Mouse (Mus musculus) layer of hippocampus, postnatal 36 days (tissue): Measurements from ENCODE around the gene Fry. TPM values are rescaled to one million over a fixed set of nuclear protein-coding genes. Genes with fewer than 3 reads are reported as not detected.
"Not testable (repeated sequence)": the region's sequence is repeated elsewhere in the genome, so short reads cannot be mapped to it uniquely, and the experiment has no call there.

Experiments
- DNase-seq, 2 experiments: peaks; one replicate each; pipeline ENCODE4 v3.0.0; 2022
- total RNA-seq, 2 experiments: library from RNA; stranded (reverse); gene quantifications; 2 replicates each; pipeline ENCODE4 v1.2.3; 2021

The Fry gene
- total RNA-seq, 2 experiments from 2014 or later, result 197 to 227 TPM

DNA sequence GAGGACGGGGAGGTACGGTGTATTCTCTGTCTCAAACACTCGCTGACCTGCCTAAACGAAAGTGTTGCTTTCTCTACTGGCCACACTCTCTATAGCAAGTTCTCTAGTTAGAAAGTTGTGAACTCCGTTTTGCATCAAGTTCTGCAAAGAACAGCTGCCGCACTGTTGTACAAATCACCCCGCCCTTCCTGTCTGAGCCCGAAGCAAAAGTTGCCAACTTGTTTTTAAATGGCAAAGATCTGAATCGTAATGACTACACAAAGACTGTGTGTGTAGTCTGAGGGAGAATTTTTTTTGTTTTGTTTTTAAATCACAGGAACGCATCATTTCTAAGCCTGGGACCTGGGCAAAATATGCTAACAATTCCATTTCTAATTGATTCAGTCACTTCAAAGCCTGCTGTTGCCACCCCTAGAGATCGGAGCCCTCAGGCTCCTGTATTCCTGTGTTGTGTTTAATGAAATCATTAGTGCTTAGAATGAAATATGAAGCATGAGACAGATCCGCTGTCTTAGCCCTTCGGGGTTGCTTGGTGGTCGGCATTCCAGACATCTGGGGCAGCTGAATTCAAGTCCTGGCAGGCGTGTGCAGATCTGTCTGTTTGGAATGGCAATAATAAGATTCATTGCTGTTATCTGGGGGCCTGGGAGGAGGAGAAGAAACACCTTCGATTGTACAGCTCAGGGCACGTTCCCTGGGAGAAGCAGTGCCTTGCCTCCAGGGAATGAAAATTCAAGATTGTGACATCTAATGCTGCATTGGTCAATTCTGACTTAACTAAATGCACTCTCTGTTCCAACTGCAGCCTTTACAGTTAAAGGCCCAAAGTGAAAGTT lies 339.7 kb downstream of the Fry start:
- no peak for DNase-seq

GRCm38 (mm10) chr5:150459801-150460200 lies 341.4 kb downstream of the Fry start:
- no peak for DNase-seq

GRCm38 (mm10) chr5:150464721-150465120 lies 346.3 kb downstream of the Fry start:
- DNase-seq, result no peak

GRCm38 (mm10) chr5:150465218-150465617 lies 346.8 kb downstream of the Fry start:
- DNase-seq, result no peak

GRCm38 (mm10) chr5:150466132-150466531 lies 347.7 kb downstream of the Fry start:
- peak; percentile 17 to 30 for DNase-seq

DNA sequence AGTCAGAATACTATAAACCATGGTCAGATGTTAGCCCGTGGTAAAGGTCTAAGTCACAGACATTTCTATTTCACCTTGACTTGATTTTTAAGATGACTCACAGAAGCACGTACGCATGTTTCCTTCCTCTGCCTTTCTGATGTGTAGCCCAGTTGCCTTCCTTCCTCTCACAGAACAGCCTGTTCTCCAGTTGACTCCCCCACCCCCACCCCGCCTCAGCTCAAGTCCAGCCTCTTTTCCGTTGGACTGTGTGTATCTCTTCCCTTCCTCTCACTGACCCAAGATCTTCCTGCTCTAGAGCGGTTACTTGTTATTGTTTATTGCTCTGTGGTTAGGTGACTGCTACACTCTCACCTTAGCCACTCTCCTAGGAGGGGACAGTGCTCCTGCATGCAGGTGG lies 350.0 kb downstream of the Fry start:
- no peak for DNase-seq

GRCm38 (mm10) chr5:150477364-150477763 lies 358.9 kb downstream of the Fry start:
- DNase-seq, result no peak

GRCm38 (mm10) chr5:150478612-150479011 lies 360.2 kb downstream of the Fry start:
- DNase-seq, result no peak

DNA sequence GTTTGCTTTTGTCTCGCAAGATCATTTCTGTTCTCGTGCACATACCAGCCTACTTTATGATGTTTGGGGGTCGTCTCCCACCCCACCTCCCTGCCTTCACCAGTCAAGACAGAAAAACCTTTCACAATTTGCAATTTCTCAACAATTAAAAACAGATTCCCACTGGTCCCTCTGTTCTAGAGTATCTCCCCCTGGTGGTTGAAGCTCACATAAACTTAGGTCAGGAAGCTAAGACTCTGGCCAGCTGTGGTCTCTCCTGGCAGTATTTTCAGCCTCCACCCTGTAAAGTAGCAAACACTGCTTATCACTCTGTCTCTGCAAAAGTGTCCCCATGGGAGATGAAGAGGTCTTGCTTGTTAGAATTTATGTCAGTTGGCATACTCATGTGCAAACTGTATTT lies 366.8 kb downstream of the Fry start:
- no peak for DNase-seq

- DNase-seq, result no peak
Measured at GRCm38 (mm10) chr5:150490285-150490684, 371.8 kb downstream of the Fry start.

DNA sequence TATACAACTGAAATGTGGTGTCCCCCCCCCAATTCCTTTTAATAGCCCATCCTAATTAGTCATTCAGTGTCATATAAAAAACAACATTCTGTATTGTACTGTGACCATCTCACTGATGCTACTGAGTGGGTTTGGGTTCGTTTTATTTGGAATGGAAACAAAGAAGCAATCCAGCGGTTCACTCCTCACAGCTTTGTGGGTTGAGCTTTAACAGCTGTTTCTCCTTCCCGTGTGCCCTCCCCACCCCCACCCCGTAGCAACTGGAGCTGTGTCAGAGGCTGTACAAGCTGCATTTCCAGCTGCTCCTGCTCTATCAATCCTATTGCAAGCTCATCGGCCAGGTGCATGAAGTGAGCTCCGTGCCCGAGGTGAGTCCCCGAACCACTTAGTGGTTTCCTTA lies 372.4 kb downstream of the Fry start:
- no peak for DNase-seq

- not testable (repeated sequence) for DNase-seq
Measured at GRCm38 (mm10) chr5:150491573-150492173, 373.2 kb downstream of the Fry start.

DNA sequence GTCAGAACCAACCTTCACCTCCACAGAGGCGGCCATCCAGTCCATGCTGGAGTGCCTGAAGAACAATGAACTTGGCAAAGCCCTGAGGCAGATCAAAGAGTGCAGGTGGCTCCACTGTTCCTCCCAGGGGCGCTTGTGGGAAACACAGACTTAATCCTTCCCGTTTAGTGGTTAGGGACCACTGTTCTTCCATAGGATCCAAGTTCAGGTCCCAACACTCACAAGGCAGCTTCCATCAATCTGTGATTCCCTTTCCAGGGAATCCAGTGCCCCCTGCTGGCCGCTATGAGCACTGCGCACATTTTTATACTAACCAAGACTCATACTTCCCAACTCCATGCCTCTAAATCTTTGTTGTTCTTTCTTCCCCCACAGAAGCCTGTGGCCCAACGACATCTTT lies 377.3 kb downstream of the Fry start:
- DNase-seq, result no peak

DNA sequence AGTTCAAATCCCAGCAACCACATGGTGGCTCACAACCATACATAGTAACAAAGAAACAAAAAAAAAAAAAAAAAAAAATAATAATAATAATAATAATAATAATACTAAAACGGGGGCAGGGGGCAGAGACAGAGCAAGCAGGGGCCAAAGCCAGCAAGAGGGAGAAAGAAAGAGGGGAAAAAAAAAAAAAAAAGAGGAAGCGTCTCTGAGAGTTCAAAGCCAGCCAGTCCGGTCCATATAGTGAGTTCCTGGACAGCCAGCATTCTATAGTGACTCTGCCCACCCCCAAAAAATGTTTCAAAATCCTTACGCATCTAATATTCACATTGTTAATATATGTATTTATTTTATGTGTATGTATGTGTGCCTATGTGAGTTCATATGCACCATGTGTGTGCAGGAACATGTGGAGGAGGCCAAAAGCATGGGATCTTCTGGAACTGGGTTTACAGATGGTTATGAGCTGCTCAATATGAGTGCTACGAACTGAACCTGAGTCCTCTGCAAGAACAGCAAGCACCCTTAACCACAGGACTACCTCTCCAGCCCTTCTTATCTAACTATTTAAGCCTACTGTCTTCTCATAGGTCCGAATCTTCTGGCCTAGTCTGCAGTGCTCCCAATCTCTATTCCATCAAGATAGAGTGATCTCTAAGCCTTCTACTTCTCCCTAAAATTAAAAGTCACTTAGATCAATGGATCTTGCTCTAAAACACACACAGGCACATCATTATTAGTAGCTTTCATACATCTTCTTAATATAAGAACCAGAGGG lies 392.2 kb downstream of the Fry start:
- no peak for DNase-seq

- DNase-seq, result no peak
Measured at GRCm38 (mm10) chr5:150513264-150513663, 394.8 kb downstream of the Fry start.

DNA sequence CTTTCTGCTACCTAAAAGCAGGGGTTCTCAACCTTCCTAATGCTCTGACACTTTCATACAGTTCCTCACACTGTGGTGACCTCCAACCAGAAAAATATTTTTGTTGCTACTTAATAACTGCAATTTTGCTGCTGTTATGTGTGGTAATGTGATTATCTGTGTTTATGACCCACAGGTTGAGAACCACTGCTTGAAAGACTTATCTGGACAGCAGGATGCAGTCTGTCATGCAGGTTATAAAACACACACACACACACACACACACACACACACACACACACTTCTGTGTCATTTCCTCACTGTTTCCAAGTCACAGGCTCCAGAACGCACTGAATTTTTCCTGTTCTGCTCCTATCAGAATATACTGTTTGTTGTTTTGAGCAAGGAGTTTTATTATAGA lies 395.6 kb downstream of the Fry start:
- DNase-seq, result no peak

- no peak for DNase-seq
Measured at GRCm38 (mm10) chr5:150518064-150518463, 399.6 kb downstream of the Fry start, which contains the start of gene Zar1l. Zar1l (minus strand) TSS chr5:150518164.

DNA sequence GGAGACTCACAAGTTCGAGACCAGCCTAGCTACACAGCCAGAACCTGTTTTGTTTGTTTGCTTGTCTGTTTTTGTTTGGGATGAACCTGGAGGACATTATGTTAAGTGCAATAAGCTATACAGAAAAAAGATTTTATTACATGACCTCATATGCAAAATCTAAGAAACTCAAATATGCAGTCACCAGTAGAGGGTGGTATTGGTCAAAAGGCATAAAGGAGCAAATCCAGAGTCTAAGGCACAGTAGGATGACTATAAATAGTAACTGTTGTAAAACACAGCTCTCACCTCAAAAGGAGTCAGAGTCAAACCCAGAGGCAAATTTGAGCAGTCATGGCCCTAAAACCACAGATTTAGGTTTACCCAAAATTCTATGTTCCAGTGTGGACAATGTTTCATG lies 401.1 kb downstream of the Fry start:
- DNase-seq, result no peak

GRCm38 (mm10) chr5:150521937-150522866 lies 403.8 kb downstream of the Fry start, which contains the start of gene Brca2:
Brca2 (plus strand) TSS chr5:150522630.
- DNase-seq, result peak; percentile 90 to 92

- no peak for DNase-seq
Measured at GRCm38 (mm10) chr5:150522867-150523234, 404.4 kb downstream of the Fry start.

DNA sequence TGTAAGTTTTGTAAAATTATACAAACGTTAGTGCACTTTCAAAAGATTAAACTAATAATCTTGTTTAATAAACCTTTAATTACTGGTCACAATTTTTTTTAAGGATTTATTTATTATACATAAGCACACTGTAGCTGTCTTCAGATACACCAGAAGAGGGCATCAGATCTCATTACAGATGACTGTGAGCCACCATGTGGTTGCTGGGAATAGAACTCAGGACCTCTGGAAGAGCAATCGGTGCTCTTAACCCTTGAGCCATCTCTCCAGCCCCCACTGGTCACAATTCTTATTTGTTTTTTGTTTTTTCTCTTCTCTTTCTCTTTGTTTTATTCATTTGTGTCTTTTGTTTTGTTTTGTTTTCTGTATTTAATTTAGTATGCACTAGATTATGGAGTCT lies 406.8 kb downstream of the Fry start:
- DNase-seq, result no peak

GRCm38 (mm10) chr5:150541302-150541701 lies 422.9 kb downstream of the Fry start:
- no peak for DNase-seq
